In the genomic region with DNA sequence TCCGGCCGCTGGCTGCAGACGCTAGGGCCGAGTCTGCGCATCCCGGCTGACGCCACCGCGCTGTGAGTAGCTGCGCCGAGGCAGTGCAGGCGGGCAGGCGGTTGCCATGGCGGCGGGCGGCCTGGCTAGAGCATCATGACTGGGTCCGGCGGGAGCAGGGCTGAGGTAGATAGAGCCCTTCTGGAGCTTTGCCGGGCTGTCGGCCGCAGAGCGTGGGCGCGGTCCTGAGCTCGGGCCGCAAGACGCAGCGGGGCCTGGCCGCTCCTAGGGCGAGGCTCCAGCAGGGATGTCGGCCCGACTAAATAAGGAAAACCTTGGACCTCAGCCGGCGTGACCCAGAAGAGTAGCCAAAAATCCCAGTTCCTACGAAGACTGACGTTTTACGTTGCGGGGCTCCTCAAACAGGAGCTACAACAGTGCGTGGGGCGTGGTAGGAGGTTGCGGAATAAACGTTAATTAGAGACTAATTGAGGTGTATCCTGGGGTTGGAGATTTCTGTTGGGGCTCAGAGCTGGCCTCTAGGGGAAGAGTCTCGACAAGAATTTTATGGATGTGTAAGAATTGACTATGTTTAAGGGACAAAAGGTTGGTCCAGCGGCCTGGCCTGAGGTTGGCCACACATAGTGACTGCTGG, we compare ENCODE assay signal across 8 mouse cellular contexts. TPM values are rescaled to one million over a fixed set of nuclear protein-coding genes. Genes with fewer than 3 reads are reported as not detected.
DNase-seq lines count a peak whose midpoint lies in the region; ATAC-seq and TF ChIP-seq lines count a peak whose summit lies in the region.

No protein-coding gene starts in this region.

- TF ChIP-seq POLR2A in olfactory bulb, adult 2 months (IDR thresholded peaks at IDR 0.05; ENCODE audit: insufficient read depth, low read depth, low read length), result no peak

- peaks cover 30% of the 10 kb centered on the region for H3K4me1 ChIP-seq in heart, embryonic 13.5 days
- H3K4me1 ChIP-seq in liver, postnatal 0 days (ENCODE audit: insufficient read depth), result peaks cover 18% of the 10 kb centered on the region
- peaks cover 15% of the 10 kb centered on the region for H3K4me1 ChIP-seq in olfactory bulb, adult 2 months (ENCODE audit: control insufficient read depth, insufficient read depth, low read length)

- H3K27me3 ChIP-seq in heart, embryonic 13.5 days (replicated peaks), result no peaks in the 10 kb centered on the region
- no peaks in the 10 kb centered on the region for H3K27me3 ChIP-seq in liver, postnatal 0 days (ENCODE audit: insufficient read depth, low read length)

- H3K27ac ChIP-seq in heart, embryonic 13.5 days (replicated peaks), result peak overlapping the region; percentile 97
- peak overlapping the region; percentile 92 for H3K27ac ChIP-seq in liver, postnatal 0 days (ENCODE audit: low read depth)
- peak overlapping the region; percentile 69 for H3K27ac ChIP-seq in olfactory bulb, adult 2 months (ENCODE audit: insufficient read depth, low read depth, low read length)

- TF ChIP-seq EP300 in liver, postnatal 0 days (IDR thresholded peaks at IDR 0.05; ENCODE audit: low read depth), result no peak

- H3K9me3 ChIP-seq in heart, embryonic 13.5 days, result no peaks in the 10 kb centered on the region
- no peaks in the 10 kb centered on the region for H3K9me3 ChIP-seq in liver, postnatal 0 days (ENCODE audit: low read length)

- peak; percentile 5 for ATAC-seq in CD4-positive, CD25-positive, alpha-beta regulatory T cell, adult 4 months
- ATAC-seq in heart, embryonic 13.5 days (ENCODE audit: extremely low read depth, insufficient number of reproducible peaks, low FRiP score, low TSS enrichment), result peak; percentile 51
- ATAC-seq in liver, postnatal 0 days, result peak; percentile 70

- WGBS in heart, embryonic 13.5 days, result under 1% methylated on average over 44 of the region's 44 CpGs
- whole genome bisulfite sequencing in liver, postnatal 0 days (ENCODE audit: insufficient replicate concordance), result 3% methylated on average over 44 of the region's 44 CpGs
- WGBS in olfactory bulb, adult 2 months, result under 1% methylated on average over 44 of the region's 44 CpGs

- H3K9ac ChIP-seq in heart, embryonic 13.5 days, result peak overlapping the region; percentile 97
- peak overlapping the region; percentile 81 for H3K9ac ChIP-seq in liver, postnatal 0 days (replicated peaks)

- TF ChIP-seq CTCF in liver, postnatal 0 days (IDR thresholded peaks at IDR 0.05; ENCODE audit: low read depth), result no peak
- no peak for TF ChIP-seq CTCF in olfactory bulb, adult 2 months (IDR thresholded peaks at IDR 0.05; ENCODE audit: insufficient read depth, low read depth, low read length)

- H3K4me3 ChIP-seq in heart, embryonic 13.5 days, result peak overlapping the region; percentile 92
- H3K4me3 ChIP-seq in liver, postnatal 0 days (ENCODE audit: low read depth, low read length), result peak overlapping the region; percentile 82
- H3K4me3 ChIP-seq in olfactory bulb, adult 2 months (ENCODE audit: insufficient read depth, low read depth, low read length), result peak overlapping the region; percentile 76

- peak; percentile 89 for DNase-seq in brain, adult 2 months (ENCODE audit: low read depth, low spot score)
- peak; percentile 69 for DNase-seq in fibroblast of lung, adult 2 months (ENCODE audit: low read depth)
- DNase-seq in kidney, postnatal 10 days, result peak; percentile 86
- peak; percentile 80 for DNase-seq in liver, postnatal 0 days
- peak; percentile 70 for DNase-seq in thymus, postnatal 14 days

- peak overlapping the region; percentile 94 for H3K4me2 ChIP-seq in heart, embryonic 13.5 days
- peak overlapping the region; percentile 100 for H3K4me2 ChIP-seq in liver, postnatal 0 days (ENCODE audit: low read depth, low read length)

- H3K36me3 ChIP-seq in heart, embryonic 13.5 days, result no peaks in the 10 kb centered on the region
- no peaks in the 10 kb centered on the region for H3K36me3 ChIP-seq in liver, postnatal 0 days (replicated peaks; ENCODE audit: insufficient read depth, low read length)

RNA-seq across cellular contexts. Expression of a gene that starts 0.9 kb away (rescaled TPM):
- 10 to 100 TPM; 16.8 to 34.7 TPM for polyA plus RNA-seq in CD4-positive, CD25-positive, alpha-beta regulatory T cell, adult 4 months (2017; shearing (Covaris generic))
- 10.9 and 14.2 TPM in 2 replicates for polyA plus RNA-seq in heart, embryonic 13.5 days (2015; fragmentation: Nextera tagmentation; extraction: Ambion mirVana)
- polyA plus RNA-seq in liver, postnatal 0 days (2015; fragmentation: Nextera tagmentation; extraction: Ambion mirVana), result 2.7 and 2.8 TPM in 2 replicates
- polyA plus RNA-seq in olfactory bulb, adult 2 months (2012; ENCODE audit: insufficient read depth, insufficient read length, low replicate concordance, missing spikeins), result not detected in 2 replicates

RNA-seq across cellular contexts. Expression of a gene that starts 16.5 kb away (rescaled TPM):
- 1 to 10 TPM; 4.0 to 5.0 TPM for polyA plus RNA-seq in CD4-positive, CD25-positive, alpha-beta regulatory T cell, adult 4 months (2017; shearing (Covaris generic))
- 1.0 and 1.4 TPM in 2 replicates for polyA plus RNA-seq in heart, embryonic 13.5 days (2015; fragmentation: Nextera tagmentation; extraction: Ambion mirVana)
- polyA plus RNA-seq in liver, postnatal 0 days (2015; fragmentation: Nextera tagmentation; extraction: Ambion mirVana), result 0.45 and 0.81 TPM in 2 replicates
- polyA plus RNA-seq in olfactory bulb, adult 2 months (2012; ENCODE audit: insufficient read depth, insufficient read length, low replicate concordance, missing spikeins), result not detected in 2 replicates

RNA-seq across cellular contexts. Expression of a gene that starts 22.8 kb away (rescaled TPM):
- polyA plus RNA-seq in CD4-positive, CD25-positive, alpha-beta regulatory T cell, adult 4 months (2017; shearing (Covaris generic)), result 10 to 100 TPM; 52.8 to 72.1 TPM
- polyA plus RNA-seq in heart, embryonic 13.5 days (2015; fragmentation: Nextera tagmentation; extraction: Ambion mirVana), result 72.5 and 76.1 TPM in 2 replicates
- polyA plus RNA-seq in liver, postnatal 0 days (2015; fragmentation: Nextera tagmentation; extraction: Ambion mirVana), result 14.1 and 17.2 TPM in 2 replicates
- polyA plus RNA-seq in olfactory bulb, adult 2 months (2012; ENCODE audit: insufficient read depth, insufficient read length, low replicate concordance, missing spikeins), result not detected in 2 replicates

Comparison
In these comparisons a context has a peak if more than half of its experiments do, and no peak if none do; other contexts are left out.
1. Peak in every context shown above with its lines: DNase-seq, ATAC-seq, H3K4me3 ChIP-seq and H3K27ac ChIP-seq.
2. ATAC-seq: peak in every context shown above with its lines; median percentile 70 in liver, postnatal 0 days; 51 in heart, embryonic 13.5 days; 5 in CD4-positive, CD25-positive, alpha-beta regulatory T cell, adult 4 months.